Mouse (Mus musculus): Measurements from ENCODE around the gene Dclre1a.

- TF ChIP-seq TAL1 (IDR thresholded peaks at IDR 0.05; ENCODE audit: low read length) = no peak
- no peak for TF ChIP-seq GATA1 (IDR thresholded peaks at IDR 0.05; ENCODE audit: low read length)
Measured at GRCm38 (mm10) chr19:56555972-56556371, 8.0 kb upstream of the Dclre1a start.
